Mouse (Mus musculus): ENCODE measurements around the gene Itm2c.

DNA sequence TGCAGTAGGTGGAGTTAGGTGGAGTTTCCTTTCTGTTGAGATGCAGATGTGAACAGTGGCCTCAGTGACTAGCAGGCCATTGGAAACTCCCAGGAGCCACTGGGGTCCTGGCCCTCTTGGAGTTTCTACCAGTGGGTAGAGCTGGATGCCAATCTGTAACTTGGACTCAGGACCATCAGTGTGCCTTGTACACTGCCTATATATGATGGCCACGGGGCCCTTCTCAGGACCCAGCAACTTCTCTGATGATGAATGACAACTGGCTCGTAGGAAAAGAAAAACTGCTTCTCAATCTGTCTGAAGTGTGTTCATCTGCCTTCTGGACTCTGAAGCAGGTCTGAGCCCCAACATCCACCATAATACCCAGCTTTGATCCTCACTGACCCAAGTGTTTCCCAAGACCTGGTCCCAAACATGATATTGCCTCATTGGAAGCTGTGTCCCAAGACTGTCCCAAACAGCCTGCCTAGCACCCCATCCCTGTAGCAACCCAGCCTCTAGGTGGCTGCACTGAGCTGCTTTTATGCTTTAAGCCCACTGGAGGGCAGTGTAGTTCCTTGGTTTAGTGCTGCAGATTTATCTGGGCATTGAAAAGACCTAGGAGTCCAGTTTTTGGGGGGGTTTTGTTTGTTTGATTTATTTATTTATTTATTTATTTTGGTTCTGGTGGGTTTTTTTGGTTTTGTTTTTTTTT is 40.9 kb upstream of the Itm2c start:
- peak; percentile 91 for TF ChIP-seq CTCF (IDR thresholded peaks at IDR 0.05; ENCODE audit: borderline replicate concordance, insufficient read depth, low read length)
- TF ChIP-seq POLR2A (IDR thresholded peaks at IDR 0.05; ENCODE audit: low read depth, low read length) = no peak

Data from embryonic fibroblast, embryonic 13.5 days (primary cell).